Mouse (Mus musculus): ENCODE results near the gene Lgr5.

- TF ChIP-seq CTCF (IDR thresholded peaks at IDR 0.05; ENCODE audit: low read depth, low read length) (no peak), POLR2A (IDR thresholded peaks at IDR 0.05; ENCODE audit: extremely low read depth, insufficient read depth, low read length) (no peak)
Measured at GRCm38 (mm10) chr10:115571734-115572440, 15.7 kb downstream of the Lgr5 start.

Measured in liver, adult 2 months (tissue).